Mouse (Mus musculus): ENCODE data around the gene Nr2f1. TPM values are rescaled to one million over a fixed set of nuclear protein-coding genes. Genes with fewer than 3 reads are reported as not detected.

The Nr2f1 gene
- polyA plus RNA-seq, 1 experiment from 2014 or later, result 12.6 TPM

DNA sequence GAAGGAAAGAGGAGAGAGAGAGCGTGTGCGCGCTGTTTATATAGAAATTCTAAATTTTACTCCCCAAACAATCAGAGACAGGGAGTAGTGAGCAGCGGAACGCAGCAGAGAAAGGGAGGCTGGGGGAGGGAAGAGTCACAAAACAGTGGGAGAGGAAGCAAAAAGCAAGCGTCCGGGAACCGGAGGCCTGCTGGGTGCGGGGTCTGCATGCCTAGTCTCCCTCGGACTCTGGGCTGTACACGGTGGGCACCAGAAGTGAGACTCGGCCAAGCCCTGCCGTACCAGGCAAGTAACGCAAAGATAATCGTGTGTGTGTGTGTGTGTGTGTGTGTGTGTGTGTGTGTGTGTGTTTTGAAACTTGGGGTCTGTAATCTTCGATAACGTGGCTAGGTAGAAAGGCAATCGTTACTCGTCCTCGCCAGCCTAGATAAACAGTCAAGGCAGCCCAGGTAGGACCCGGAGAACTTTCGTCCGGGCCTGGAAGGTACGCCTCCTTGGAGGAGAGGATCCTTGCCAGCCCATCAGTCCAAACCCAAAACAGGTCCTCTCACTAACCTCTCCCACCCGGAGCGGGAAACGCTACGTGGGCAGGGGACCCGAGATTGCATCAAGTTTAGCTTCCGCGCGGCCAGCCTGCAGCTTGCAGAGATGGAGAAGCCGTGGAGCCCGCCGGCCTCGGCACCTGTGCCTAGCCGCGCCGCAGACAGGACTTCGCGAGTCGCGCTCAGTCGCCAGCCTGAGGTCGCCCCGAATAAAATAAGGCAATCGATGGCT is 3.2 kb upstream of the Nr2f1 start:
- ATAC-seq (ENCODE audit: insufficient read depth, low FRiP score), result no peak
- Histone ChIP-seq H3K36me3 (ENCODE audit: control insufficient read depth, insufficient read depth, low read length) (no peaks in the 10 kb centered on the region), H3K4me3 (replicated peaks; ENCODE audit: low read length) (peak overlapping the region; percentile 64), H3K27ac (ENCODE audit: low read length) (peak overlapping the region; percentile 92), H3K9ac (ENCODE audit: low read length) (peak overlapping the region; percentile 80), H3K9me3 (replicated peaks; ENCODE audit: control insufficient read depth, low read length) (no peaks in the 10 kb centered on the region), H3K4me1 (ENCODE audit: control insufficient read depth, insufficient read depth, low read length) (peaks cover 12% of the 10 kb centered on the region), H3K4me2 (ENCODE audit: low read depth, low read length) (peak overlapping the region; percentile 57), H3K27me3 (ENCODE audit: control insufficient read depth, insufficient read depth, low read length) (peaks cover 9% of the 10 kb centered on the region)
- WGBS, result under 1% methylated on average over 47 of the region's 47 CpGs

DNA sequence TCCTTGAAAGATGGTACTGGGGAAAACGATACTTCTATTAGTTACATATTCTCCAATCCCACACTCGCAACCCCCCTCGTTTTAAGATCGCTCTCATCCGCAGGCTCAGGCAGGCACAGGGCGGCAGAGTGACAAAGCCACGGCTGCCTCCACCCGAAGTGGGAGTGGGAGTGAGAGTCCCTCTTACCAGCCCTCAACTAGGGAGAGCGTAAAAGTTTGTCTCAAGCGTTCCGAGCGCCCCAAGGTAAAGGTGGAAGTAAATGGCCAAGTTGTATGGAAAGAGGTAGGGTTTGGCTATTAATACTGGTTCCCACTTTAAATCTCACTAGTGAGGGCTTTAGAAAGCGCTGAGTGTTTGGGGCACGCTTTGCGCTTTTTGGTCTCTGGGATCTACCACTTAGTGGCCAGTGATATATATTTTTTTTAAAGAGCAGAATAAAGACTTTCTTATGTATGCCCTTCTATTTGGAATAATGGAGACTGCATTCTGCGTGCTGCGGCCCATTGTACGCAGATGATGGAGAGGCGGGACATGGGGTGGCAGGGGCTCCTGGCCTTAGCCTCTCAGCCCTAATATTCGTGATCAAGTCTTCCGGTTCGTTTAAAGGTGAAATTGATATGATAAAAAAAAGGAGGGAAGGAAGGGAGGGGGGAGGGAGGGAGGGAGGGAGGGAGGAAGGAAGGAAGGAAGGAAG is 2.5 kb upstream of the Nr2f1 start:
- 0 out of 2 replicates have a peak, but pooled peaks have one; percentile 3 for ATAC-seq (ENCODE audit: insufficient read depth, low FRiP score)
- Histone ChIP-seq H3K4me3 (replicated peaks; ENCODE audit: low read length) (peak overlapping the region; percentile 64), H3K27me3 (ENCODE audit: control insufficient read depth, insufficient read depth, low read length) (peaks cover 5% of the 10 kb centered on the region), H3K4me1 (ENCODE audit: control insufficient read depth, insufficient read depth, low read length) (peaks cover 12% of the 10 kb centered on the region), H3K9me3 (replicated peaks; ENCODE audit: control insufficient read depth, low read length) (no peaks in the 10 kb centered on the region), H3K36me3 (ENCODE audit: control insufficient read depth, insufficient read depth, low read length) (no peaks in the 10 kb centered on the region), H3K9ac (ENCODE audit: low read length) (peak overlapping the region; percentile 80), H3K27ac (ENCODE audit: low read length) (peak overlapping the region; percentile 92), H3K4me2 (ENCODE audit: low read depth, low read length) (peak overlapping the region; percentile 57)
- WGBS, result under 1% methylated on average over 22 of the region's 22 CpGs

DNA sequence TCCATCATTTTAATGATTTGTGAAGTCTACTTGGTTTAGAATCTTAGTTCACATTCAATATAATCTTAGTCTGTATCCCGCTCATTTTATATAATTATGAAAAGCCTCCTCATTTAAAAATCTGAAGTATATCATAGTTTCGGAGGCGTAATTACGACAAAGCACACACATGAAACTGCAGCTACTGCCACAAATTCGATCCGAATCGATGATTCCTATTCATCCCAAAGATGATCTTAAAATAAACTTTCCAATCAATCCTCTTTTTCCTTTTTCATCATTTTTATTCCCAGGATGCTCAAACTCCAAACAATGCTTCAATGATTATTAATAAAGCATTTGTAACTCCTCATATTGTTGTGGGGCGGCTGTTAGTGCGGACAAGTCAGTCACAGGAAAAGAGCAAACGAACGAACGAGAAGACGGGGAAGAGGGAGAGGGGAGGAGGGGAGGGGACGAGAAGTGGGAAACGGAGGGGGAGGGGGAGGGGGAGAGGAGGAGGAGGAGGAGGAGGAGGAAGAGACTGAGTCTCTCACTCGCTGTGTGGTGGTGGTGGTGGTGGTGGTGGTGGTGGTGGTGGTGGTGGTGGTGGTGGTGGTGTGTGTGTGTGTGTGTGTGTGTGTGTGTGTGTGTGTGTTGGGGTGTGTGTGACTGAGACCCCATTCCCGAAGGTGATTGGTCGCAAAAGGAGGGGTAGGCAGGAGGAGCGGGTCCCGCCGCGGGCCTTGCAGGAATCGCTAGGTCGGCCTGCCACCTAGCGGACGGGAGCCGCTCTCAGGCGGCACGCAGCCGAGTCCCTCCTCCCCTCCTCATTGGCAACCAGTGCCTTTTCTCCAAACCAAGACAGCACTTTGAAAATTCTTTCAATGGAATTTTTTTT is 1.7 kb upstream of the Nr2f1 start:
- under 1% methylated on average over 29 of the region's 30 CpGs for WGBS

DNA sequence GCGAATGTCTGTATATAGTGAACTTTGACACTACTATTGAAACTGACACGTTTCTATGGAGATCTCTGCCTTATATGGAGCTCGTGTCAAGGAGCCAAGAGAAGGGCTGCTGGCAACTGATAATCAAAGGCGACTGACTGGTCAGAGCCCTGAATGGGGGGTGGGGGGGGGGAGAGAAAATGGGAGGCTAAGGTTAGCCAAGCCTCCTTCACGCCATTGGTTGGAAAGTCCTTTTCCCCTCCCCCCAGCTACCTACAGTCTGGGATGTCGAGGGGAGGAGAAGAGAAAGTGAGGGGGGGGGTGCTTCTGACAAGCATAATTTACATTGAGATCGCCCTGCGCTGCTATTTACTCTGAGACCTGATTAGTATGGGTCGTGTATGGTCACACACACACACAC is 850 bp upstream of the Nr2f1 start:
- 0% methylated on average over 9 of the region's 9 CpGs for WGBS
- Histone ChIP-seq H3K27ac (ENCODE audit: low read length) (peak overlapping the region; percentile 64), H3K27me3 (ENCODE audit: control insufficient read depth, insufficient read depth, low read length) (peaks cover 8% of the 10 kb centered on the region), H3K9me3 (replicated peaks; ENCODE audit: control insufficient read depth, low read length) (no peaks in the 10 kb centered on the region), H3K4me1 (ENCODE audit: control insufficient read depth, insufficient read depth, low read length) (peaks cover 12% of the 10 kb centered on the region), H3K36me3 (ENCODE audit: control insufficient read depth, insufficient read depth, low read length) (no peaks in the 10 kb centered on the region), H3K9ac (ENCODE audit: low read length) (no peak overlapping the region), H3K4me3 (replicated peaks; ENCODE audit: low read length) (peak overlapping the region; percentile 75), H3K4me2 (ENCODE audit: low read depth, low read length) (peak overlapping the region; percentile 57)
- peak; percentile 56 for ATAC-seq (ENCODE audit: insufficient read depth, low FRiP score)

More for the DNA sequence above, 1.7 kb upstream of the Nr2f1 start:
- Histone ChIP-seq H3K4me1 (ENCODE audit: control insufficient read depth, insufficient read depth, low read length) (peaks cover 12% of the 10 kb centered on the region), H3K36me3 (ENCODE audit: control insufficient read depth, insufficient read depth, low read length) (no peaks in the 10 kb centered on the region), H3K27me3 (ENCODE audit: control insufficient read depth, insufficient read depth, low read length) (peaks cover 4% of the 10 kb centered on the region), H3K4me2 (ENCODE audit: low read depth, low read length) (peak overlapping the region; percentile 57), H3K27ac (ENCODE audit: low read length) (peak overlapping the region; percentile 92), H3K9ac (ENCODE audit: low read length) (peak overlapping the region; percentile 80), H3K4me3 (replicated peaks; ENCODE audit: low read length) (peak overlapping the region; percentile 75), H3K9me3 (replicated peaks; ENCODE audit: control insufficient read depth, low read length) (no peaks in the 10 kb centered on the region)
- peak; percentile 67 for ATAC-seq (ENCODE audit: insufficient read depth, low FRiP score)

DNA sequence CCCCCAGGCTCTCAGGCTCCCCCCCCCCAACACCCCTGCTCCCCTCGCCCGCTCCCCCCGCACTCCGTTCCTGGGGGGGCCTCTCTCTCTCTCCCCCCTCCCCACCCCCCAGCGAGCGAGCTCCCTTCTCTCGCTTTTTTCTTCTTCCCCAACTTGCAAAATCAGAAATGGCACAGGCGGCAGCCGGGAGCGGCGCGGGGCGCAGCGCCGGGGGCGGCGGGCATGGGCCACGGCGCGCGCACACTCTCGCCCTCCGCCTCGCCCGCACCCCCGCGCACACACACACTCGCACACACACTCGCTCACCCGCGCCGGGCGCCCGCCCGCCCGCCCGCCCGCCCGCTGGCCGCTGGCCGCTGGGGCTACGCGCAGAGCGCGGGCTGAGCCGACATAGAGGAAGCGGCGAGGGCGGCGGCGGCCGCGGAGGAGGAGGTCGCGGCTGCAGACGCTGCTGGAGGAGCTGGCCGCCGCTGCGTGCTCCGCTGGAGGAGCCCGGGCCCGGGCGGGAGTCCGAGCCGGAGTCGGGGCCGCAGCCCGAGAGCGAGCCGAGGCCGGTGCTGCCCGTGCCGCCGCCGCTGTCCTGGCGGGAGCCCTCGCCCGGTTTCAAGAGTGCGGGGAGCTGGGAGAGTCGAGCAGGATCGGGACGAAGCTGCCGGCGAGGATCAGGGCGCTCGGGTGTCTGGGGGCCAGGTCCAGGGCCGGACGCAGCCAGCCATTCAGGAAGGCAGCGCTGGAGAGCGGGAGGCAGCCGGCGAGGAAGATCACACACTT is 501 bp downstream of the Nr2f1 start:
- Histone ChIP-seq H3K27ac (ENCODE audit: low read length) (peak overlapping the region; percentile 98), H3K4me3 (replicated peaks; ENCODE audit: low read length) (peak overlapping the region; percentile 75), H3K9ac (ENCODE audit: low read length) (peak overlapping the region; percentile 96), H3K9me3 (replicated peaks; ENCODE audit: control insufficient read depth, low read length) (no peaks in the 10 kb centered on the region), H3K4me2 (ENCODE audit: low read depth, low read length) (peak overlapping the region; percentile 57), H3K27me3 (ENCODE audit: control insufficient read depth, insufficient read depth, low read length) (peaks cover 16% of the 10 kb centered on the region), H3K4me1 (ENCODE audit: control insufficient read depth, insufficient read depth, low read length) (peaks cover 10% of the 10 kb centered on the region), H3K36me3 (ENCODE audit: control insufficient read depth, insufficient read depth, low read length) (no peaks in the 10 kb centered on the region)
- under 1% methylated on average over 50 of the region's 92 CpGs for WGBS
- peak; percentile 8; the same call in 1 of the 2 replicates for ATAC-seq (ENCODE audit: insufficient read depth, low FRiP score)

DNA sequence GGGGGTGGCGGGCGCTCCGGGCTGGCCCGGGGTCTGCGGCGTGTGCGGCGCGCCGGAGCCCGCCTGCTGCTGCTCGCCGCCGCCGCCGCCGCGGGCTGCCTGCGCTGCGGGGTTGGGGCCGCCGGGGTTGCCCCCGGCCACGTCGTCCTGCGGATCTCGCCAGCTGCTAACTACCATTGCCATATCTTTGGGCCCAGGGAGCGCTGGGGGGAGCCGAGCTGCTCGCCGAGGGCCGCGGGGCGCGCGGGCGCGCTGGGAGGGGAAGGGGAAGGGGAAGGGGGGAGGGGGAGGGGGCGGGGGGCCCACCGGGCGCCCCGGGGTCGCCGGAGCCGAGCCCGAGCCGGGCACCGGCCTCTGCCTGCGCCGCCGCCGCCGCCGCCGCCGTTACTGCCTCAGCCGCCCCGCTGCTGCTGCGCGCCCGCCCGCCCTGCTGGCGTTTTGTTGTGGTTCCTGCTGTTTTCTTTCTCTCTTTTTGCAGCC is 1.1 kb downstream of the Nr2f1 start:
- H3K4me1 ChIP-seq (ENCODE audit: control insufficient read depth, insufficient read depth, low read length), result peaks cover 8% of the 10 kb centered on the region
- ATAC-seq (ENCODE audit: insufficient read depth, low FRiP score), result no peak
- H3K27me3 ChIP-seq (ENCODE audit: control insufficient read depth, insufficient read depth, low read length), result peaks cover 12% of the 10 kb centered on the region
- H3K4me2 ChIP-seq (ENCODE audit: low read depth, low read length), result peak overlapping the region; percentile 57
- peak overlapping the region; percentile 75 for H3K4me3 ChIP-seq (replicated peaks; ENCODE audit: low read length)
- peak overlapping the region; percentile 96 for H3K9ac ChIP-seq (ENCODE audit: low read length)
- H3K9me3 ChIP-seq (replicated peaks; ENCODE audit: control insufficient read depth, low read length), result no peaks in the 10 kb centered on the region
- H3K36me3 ChIP-seq (ENCODE audit: control insufficient read depth, insufficient read depth, low read length), result no peaks in the 10 kb centered on the region
- under 1% methylated on average over 33 of the region's 63 CpGs for WGBS
- H3K27ac ChIP-seq (ENCODE audit: low read length), result peak overlapping the region; percentile 98

DNA sequence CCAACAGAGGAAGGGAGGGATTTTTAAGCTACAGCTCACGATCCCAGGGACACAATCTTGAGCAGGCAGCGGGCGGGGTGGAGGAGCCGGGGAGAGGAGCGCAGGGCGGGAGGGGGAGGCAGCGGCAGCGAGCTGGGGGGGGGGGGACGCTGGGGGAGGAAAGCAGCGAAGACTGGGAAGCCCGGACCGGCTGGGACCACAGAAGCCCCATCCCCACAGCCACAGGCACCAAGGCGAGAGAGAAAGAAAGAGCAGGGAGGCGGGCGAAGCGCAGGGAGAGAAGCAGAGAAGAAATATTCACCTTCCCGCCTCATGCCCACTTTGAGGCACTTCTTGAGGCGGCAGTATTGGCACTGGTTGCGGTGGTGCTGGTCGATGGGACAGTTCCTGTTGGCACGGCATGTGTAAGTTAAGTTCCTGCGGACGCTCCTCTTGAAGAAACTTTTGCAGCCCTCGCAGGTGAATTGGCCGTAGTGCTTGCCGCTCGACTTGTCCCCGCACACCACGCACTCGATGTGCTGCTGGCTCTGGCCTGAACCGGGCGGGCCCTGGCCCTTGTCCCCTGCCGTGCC is 1.7 kb downstream of the Nr2f1 start:
- WGBS, result 0% methylated on average over 23 of the region's 33 CpGs
- Histone ChIP-seq H3K9me3 (replicated peaks; ENCODE audit: control insufficient read depth, low read length) (no peaks in the 10 kb centered on the region), H3K4me3 (replicated peaks; ENCODE audit: low read length) (peak overlapping the region; percentile 75), H3K27ac (ENCODE audit: low read length) (peak overlapping the region; percentile 98), H3K9ac (ENCODE audit: low read length) (peak overlapping the region; percentile 96), H3K36me3 (ENCODE audit: control insufficient read depth, insufficient read depth, low read length) (no peaks in the 10 kb centered on the region), H3K4me2 (ENCODE audit: low read depth, low read length) (peak overlapping the region; percentile 57), H3K4me1 (ENCODE audit: control insufficient read depth, insufficient read depth, low read length) (peaks cover 7% of the 10 kb centered on the region), H3K27me3 (ENCODE audit: control insufficient read depth, insufficient read depth, low read length) (peaks cover 12% of the 10 kb centered on the region)
- no peak for ATAC-seq (ENCODE audit: insufficient read depth, low FRiP score)

DNA sequence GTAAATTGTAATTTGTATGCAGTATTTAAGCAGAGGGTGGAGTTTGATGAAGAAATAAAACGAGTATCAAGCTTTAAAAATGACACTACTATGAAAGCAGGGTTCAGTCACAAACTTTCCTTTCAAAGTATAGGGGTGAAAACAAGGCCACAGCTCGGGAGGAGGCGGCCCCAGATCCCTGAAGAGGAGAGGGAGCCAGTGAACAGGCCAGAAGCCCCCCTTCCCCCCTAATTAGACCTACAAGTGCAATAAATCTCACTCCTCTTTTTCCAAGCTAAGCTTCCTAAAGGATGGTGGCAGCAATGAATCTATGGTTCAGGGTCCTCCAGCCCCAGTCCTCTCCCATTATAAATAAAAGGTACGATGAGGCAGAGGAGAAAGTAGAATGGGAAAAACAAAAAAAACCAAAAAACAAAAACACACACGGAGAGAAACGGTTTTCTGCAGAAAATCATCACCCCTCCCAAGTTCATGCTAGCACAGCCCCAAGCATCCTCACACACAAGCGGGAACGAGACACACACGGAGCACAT is 2.2 kb downstream of the Nr2f1 start:
- 2% methylated on average over 9 of the region's 9 CpGs for WGBS

More for the DNA sequence above, 2.2 kb downstream of the Nr2f1 start:
- Histone ChIP-seq H3K36me3 (ENCODE audit: control insufficient read depth, insufficient read depth, low read length) (no peaks in the 10 kb centered on the region), H3K27ac (ENCODE audit: low read length) (peak overlapping the region; percentile 98), H3K9me3 (replicated peaks; ENCODE audit: control insufficient read depth, low read length) (no peaks in the 10 kb centered on the region), H3K9ac (ENCODE audit: low read length) (peak overlapping the region; percentile 96), H3K4me1 (ENCODE audit: control insufficient read depth, insufficient read depth, low read length) (peaks cover 3% of the 10 kb centered on the region), H3K27me3 (ENCODE audit: control insufficient read depth, insufficient read depth, low read length) (peaks cover 12% of the 10 kb centered on the region), H3K4me2 (ENCODE audit: low read depth, low read length) (peak overlapping the region; percentile 57), H3K4me3 (replicated peaks; ENCODE audit: low read length) (peak overlapping the region; percentile 75)
- no peak for ATAC-seq (ENCODE audit: insufficient read depth, low FRiP score)

All from stomach, embryonic 16.5 days (tissue).